Mouse (Mus musculus) cerebellum, postnatal 36 days (tissue): Measurements from ENCODE around the gene Zbtb24.

Source experiments
- DNase-seq, 2 experiments: peaks; one replicate each; pipeline ENCODE4 v3.0.0; 2021 to 2022; ENCODE audit warnings: mixed read lengths in 2 of 2

The Zbtb24 gene

GRCm38 (mm10) chr10:41509160-41509559 is 59.0 kb downstream of the Zbtb24 start:
- DNase-seq = no peak

GRCm38 (mm10) chr10:41514301-41514700 is 64.1 kb downstream of the Zbtb24 start:
- no peak for DNase-seq

- DNase-seq = no peak
Measured at GRCm38 (mm10) chr10:41514921-41515320, 64.7 kb downstream of the Zbtb24 start.
